Mouse (Mus musculus): ENCODE measurements around the gene Gpr119. TPM values are rescaled to one million over a fixed set of nuclear protein-coding genes. Genes with fewer than 3 reads are reported as not detected.

Gene Gpr119
- not detected in 2 replicates for polyA plus RNA-seq (2016; fragmentation: Nextera tagmentation; extraction: Ambion mirVana)

DNA sequence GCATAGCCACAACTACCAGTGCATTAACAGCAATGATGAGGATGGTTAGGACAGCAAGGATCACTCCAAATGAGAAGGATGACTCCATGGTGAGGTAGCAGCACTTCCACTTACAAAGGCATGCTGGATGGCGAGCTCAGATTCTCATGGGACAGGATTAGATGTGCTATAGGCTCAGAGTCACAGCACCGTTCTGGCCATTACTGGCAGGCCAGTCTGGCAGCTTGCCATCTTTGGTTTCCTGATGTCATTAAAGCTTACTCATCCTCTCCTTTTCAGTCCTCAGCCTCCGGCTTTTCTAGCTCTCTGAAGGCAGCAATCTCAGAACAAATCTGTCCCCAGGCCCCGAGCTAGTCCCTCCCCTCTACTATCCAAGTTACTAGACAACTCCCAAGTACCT lies at the start of gene Gpr119:
Gene Gpr119 (minus strand): TSS at position 308 of the 400 bp plus-strand sequence.
- Histone ChIP-seq H3K27me3 (no peaks in the 10 kb centered on the region), H3K27ac (replicated peaks) (no peak within 1 kb of the TSS), H3K9me3 (no peaks in the 10 kb centered on the region), H3K4me1 (no peaks in the 10 kb centered on the region), H3K36me3 (no peaks in the 10 kb centered on the region), H3K4me3 (no peak within 1 kb of the TSS), H3K4me2 (replicated peaks) (no peak within 1 kb of the TSS), H3K9ac (replicated peaks) (no peak within 1 kb of the TSS)
- no peak for ATAC-seq (ENCODE audit: low FRiP score, low read depth)
- WGBS, result 81% methylated on average over 4 of the region's 4 CpGs

DNA sequence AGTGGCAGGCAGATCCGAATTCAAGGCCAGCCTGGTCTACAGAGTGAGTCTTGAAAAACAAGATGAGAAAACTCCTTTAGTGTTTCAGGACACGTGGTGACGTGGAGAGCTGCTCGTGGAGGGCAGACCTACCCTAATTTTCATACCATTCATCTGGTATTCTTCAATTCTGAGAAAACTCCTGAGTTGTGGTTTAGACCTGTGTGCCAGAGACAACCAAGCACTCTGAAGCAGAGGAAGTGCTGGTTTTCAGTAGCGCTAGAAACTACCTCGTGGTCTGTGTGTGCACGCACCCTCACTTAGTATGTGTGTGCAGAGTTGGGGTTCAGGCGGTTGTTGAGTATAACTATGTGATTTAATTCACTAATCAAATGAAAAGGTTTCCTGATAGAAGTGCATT lies 38.6 kb upstream of the Gpr119 start:
- no peak overlapping the region for H3K9ac ChIP-seq (replicated peaks)
- no peak overlapping the region for H3K27ac ChIP-seq (replicated peaks)
- H3K9me3 ChIP-seq, result no peaks in the 10 kb centered on the region
- no peaks in the 10 kb centered on the region for H3K27me3 ChIP-seq
- no peak overlapping the region for H3K4me2 ChIP-seq (replicated peaks)
- H3K4me3 ChIP-seq, result no peak overlapping the region
- no peak for ATAC-seq (ENCODE audit: low FRiP score, low read depth)
- no peaks in the 10 kb centered on the region for H3K4me1 ChIP-seq
- 85% methylated on average over 8 of the region's 8 CpGs for WGBS
- H3K36me3 ChIP-seq, result peaks cover 9% of the 10 kb centered on the region

DNA sequence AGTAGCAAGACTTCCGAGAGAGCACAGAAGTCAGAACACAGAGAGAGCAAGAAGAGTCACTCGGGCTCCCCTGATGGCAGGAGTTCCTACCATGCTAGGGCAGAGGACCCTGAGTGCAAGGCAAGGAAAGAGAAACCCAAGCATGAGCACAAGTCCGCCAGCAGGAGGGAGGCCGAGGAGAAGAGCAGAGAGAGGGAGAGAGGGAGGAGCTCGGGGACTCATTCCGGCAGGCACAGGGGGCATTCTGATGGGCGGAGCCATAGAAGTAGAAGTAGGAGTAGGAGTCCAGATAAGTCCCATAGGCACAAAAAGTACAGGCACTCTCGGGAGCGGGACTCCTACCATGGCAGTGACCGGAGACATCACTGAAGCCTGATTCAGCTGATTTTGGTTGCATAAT lies 35.4 kb upstream of the Gpr119 start:
- no peak for ATAC-seq (ENCODE audit: low FRiP score, low read depth)
- Histone ChIP-seq H3K36me3 (peaks cover 9% of the 10 kb centered on the region), H3K4me2 (replicated peaks) (no peak overlapping the region)

DNA sequence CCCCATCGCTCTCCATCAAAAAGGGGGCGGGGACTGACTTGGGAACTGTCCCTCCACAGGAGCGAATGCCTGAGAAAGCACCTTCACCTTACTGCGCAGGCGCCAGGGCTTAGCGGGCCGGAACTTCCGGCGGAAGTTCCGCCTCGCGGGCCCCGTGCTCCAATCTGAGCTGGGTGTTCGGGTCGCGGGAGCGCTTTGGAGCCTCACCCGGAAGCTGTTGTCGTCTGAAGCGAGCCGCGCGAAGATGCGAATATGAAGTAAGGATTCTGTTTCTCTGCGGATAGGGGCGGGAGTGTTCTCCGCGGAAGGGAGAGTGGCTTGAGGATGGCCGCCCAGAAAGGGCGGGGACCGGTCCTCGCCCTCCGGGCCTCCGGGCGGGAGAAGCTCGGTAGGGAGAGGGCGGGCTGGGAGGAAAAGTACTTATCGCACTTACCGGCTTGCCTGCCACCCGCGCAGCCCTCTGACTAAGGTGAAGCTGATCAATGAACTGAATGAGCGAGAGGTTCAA lies 20.6 kb upstream of the Gpr119 start, which contains the start of gene Rbmx2:
Gene Rbmx2 (plus strand): TSS at position 141 of the 508 bp plus-strand sequence.
- H3K36me3 ChIP-seq, result peaks cover 4% of the 10 kb centered on the region; the same call in 1 of the 2 replicates
- H3K27me3 ChIP-seq, result no peaks in the 10 kb centered on the region
- ATAC-seq (ENCODE audit: low FRiP score, low read depth), result peak; percentile 96
- no peaks in the 10 kb centered on the region for H3K9me3 ChIP-seq
- peak within 1 kb of the TSS; percentile 59 for H3K9ac ChIP-seq (replicated peaks)
- H3K27ac ChIP-seq (replicated peaks), result no peak within 1 kb of the TSS
- WGBS, result 18% methylated on average over 40 of the region's 42 CpGs
- peaks cover 7% of the 10 kb centered on the region for H3K4me1 ChIP-seq
- peak within 1 kb of the TSS; percentile 55 for H3K4me2 ChIP-seq (replicated peaks)
- H3K4me3 ChIP-seq, result peak within 1 kb of the TSS; percentile 58

More for the DNA sequence above, 35.4 kb upstream of the Gpr119 start:
- no peaks in the 10 kb centered on the region for H3K4me1 ChIP-seq
- H3K9ac ChIP-seq (replicated peaks), result no peak overlapping the region
- no peak overlapping the region for H3K4me3 ChIP-seq
- WGBS, result 87% methylated on average over 10 of the region's 10 CpGs
- no peaks in the 10 kb centered on the region for H3K27me3 ChIP-seq
- no peaks in the 10 kb centered on the region for H3K9me3 ChIP-seq
- H3K27ac ChIP-seq (replicated peaks), result no peak overlapping the region

DNA sequence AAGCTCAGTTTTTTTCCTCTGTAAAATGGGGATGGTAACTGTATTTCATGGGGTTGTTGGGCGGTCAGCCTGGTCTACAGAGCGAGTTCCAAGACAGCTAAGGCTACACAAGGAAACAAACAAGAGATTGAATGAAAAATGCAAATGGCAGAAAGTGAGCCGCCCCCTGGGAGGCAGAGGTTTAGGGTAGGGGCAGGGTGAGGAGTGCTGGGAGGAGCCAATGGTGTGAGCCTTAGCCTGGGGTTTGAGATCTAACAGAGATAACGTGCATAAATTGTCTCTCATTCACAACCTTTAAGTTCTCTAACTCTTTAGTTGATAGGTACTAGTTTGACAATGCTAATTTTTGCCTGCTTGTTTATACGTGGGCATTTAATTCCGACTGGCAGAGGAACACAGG lies 20.2 kb upstream of the Gpr119 start:
- peak overlapping the region; percentile 58 for H3K4me3 ChIP-seq
- H3K27ac ChIP-seq (replicated peaks), result no peak overlapping the region
- H3K9ac ChIP-seq (replicated peaks), result 0 out of 2 replicates have a peak overlapping the region, but pooled peaks have one; percentile 34
- WGBS, result 18% methylated on average over 6 of the region's 6 CpGs
- peaks cover 4% of the 10 kb centered on the region; the same call in 1 of the 2 replicates for H3K36me3 ChIP-seq
- H3K4me2 ChIP-seq (replicated peaks), result peak overlapping the region; percentile 43
- H3K9me3 ChIP-seq, result no peaks in the 10 kb centered on the region
- peaks cover 7% of the 10 kb centered on the region for H3K4me1 ChIP-seq
- H3K27me3 ChIP-seq, result no peaks in the 10 kb centered on the region
- peak; percentile 92 for ATAC-seq (ENCODE audit: low FRiP score, low read depth)

DNA sequence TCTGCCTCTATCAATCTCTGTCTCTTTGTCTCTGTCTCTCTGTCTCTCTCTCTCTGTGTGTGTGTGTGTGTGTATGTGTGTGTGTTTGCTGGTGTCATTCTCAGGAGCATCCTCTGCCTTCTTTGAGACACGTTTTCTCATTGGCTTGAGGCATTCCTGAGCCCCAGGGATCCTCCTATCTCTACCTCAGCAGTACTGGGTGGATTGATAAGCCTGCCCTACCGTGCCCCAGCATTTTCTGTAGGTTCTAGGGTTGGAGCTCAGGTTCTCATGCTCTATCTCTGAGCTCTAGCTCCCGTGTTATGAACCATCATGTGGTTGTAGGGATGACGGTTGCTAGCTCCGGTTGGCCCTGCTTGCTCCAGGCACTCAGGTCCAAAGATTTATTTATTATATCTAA lies 9.6 kb upstream of the Gpr119 start:
- H3K4me3 ChIP-seq, result no peak overlapping the region
- 71% methylated on average over 5 of the region's 5 CpGs for WGBS
- no peaks in the 10 kb centered on the region for H3K4me1 ChIP-seq
- H3K4me2 ChIP-seq (replicated peaks), result no peak overlapping the region
- no peak overlapping the region for H3K27ac ChIP-seq (replicated peaks)
- no peaks in the 10 kb centered on the region for H3K27me3 ChIP-seq
- no peak for ATAC-seq (ENCODE audit: low FRiP score, low read depth)
- H3K9me3 ChIP-seq, result no peaks in the 10 kb centered on the region
- H3K9ac ChIP-seq (replicated peaks), result no peak overlapping the region
- H3K36me3 ChIP-seq, result no peaks in the 10 kb centered on the region

DNA sequence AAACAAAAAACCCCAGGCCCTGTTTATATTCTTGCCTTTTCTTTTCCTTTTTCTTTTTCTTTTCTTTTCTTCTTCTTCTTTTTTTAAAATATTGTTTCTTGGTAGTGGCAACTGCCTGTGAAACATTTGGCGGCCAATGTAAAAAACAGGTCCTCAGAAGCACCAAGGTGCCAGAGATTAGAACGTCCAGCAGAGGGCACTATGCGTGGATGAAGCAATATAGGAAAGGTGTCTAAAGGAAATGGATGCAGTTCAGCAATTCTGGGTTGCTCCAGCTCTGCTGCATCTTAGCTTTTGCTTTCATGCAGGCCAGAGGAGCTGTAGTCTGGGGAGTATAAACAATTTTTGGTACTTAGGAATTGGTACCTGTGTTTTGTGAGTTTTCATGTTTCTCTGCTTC lies 9.2 kb upstream of the Gpr119 start:
- no peak overlapping the region for H3K27ac ChIP-seq (replicated peaks)
- no peaks in the 10 kb centered on the region for H3K9me3 ChIP-seq
- H3K4me2 ChIP-seq (replicated peaks), result no peak overlapping the region
- H3K9ac ChIP-seq (replicated peaks), result no peak overlapping the region
- 23% methylated on average over 3 of the region's 3 CpGs for WGBS
- no peaks in the 10 kb centered on the region for H3K27me3 ChIP-seq
- ATAC-seq (ENCODE audit: low FRiP score, low read depth), result no peak
- H3K36me3 ChIP-seq, result no peaks in the 10 kb centered on the region
- H3K4me3 ChIP-seq, result no peak overlapping the region
- H3K4me1 ChIP-seq, result no peaks in the 10 kb centered on the region

DNA sequence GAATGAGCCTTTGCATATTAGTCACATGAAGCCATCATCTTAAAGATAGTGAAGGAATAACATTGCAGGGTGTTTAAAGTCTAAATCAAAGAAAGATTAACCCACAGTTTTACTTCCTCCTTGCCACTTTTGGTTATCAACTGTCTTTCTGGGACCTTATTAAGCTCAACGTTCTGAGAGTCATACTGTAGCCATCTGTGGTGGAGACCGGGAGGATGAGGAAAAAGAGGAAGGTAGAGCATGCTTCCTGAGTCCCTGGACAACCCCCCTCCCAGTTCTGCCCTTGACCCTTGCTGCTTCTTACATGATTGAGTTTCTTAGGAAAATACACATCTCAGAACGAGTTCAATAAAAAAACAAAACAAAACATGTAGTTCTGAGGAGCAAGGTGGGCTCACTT lies 2.6 kb downstream of the Gpr119 start:
- Histone ChIP-seq H3K4me1 (no peaks in the 10 kb centered on the region), H3K9ac (replicated peaks) (no peak overlapping the region), H3K9me3 (no peaks in the 10 kb centered on the region), H3K27me3 (no peaks in the 10 kb centered on the region), H3K27ac (replicated peaks) (no peak overlapping the region), H3K36me3 (no peaks in the 10 kb centered on the region), H3K4me2 (replicated peaks) (no peak overlapping the region), H3K4me3 (no peak overlapping the region)
- no peak for ATAC-seq (ENCODE audit: low FRiP score, low read depth)
- WGBS, result 80% methylated on average over 3 of the region's 3 CpGs

DNA sequence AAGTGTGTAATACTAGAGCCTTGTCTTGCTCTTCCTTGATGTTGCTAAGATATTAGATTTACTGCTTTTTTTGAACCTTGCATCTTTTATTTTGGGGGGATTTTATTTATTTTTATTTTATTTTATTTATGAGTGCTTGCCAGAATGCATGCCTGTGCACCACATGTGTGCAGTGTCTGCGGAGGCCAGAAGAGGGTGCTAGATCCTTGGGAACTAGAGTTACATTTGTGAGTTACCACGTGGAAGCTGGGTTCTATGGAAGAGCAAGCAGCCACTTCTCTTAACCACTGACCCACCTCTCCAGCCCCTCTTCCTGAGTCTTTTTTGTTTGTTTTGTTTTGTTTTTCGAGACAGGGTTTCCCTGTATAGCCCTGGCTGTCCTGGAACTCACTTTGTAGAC lies 4.7 kb downstream of the Gpr119 start:
- WGBS, result 69% methylated on average over 3 of the region's 3 CpGs
- H3K36me3 ChIP-seq, result no peaks in the 10 kb centered on the region

DNA sequence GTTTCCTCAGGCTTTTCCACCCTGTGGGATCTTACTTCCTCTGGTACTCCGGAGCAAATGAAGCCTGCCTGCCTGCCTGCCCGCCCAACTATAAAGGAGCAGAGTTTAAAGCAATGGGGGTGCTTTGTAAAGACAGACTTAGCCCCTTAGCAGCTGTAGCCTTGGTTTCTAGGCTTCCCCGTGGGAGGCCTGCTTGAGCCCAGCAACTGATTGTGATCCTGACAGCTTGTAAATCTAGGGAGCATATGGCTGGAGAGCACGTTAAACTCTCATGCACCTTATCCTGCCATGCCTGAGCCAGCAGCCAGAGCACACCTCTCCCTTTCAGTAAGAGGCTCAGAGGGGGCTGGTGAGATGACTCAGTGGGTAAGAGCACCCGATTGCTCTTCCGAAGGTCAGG lies 7.5 kb downstream of the Gpr119 start:
- H3K36me3 ChIP-seq, result no peaks in the 10 kb centered on the region
- ATAC-seq (ENCODE audit: low FRiP score, low read depth), result no peak
- H3K4me2 ChIP-seq (replicated peaks), result no peak overlapping the region
- H3K27ac ChIP-seq (replicated peaks), result no peak overlapping the region
- no peaks in the 10 kb centered on the region for H3K27me3 ChIP-seq
- no peaks in the 10 kb centered on the region for H3K4me1 ChIP-seq
- 29% methylated on average over 6 of the region's 6 CpGs for WGBS
- H3K9ac ChIP-seq (replicated peaks), result no peak overlapping the region
- no peaks in the 10 kb centered on the region for H3K9me3 ChIP-seq
- no peak overlapping the region for H3K4me3 ChIP-seq

More for the DNA sequence above, 4.7 kb downstream of the Gpr119 start:
- no peak overlapping the region for H3K4me3 ChIP-seq
- H3K9ac ChIP-seq (replicated peaks), result no peak overlapping the region
- no peak overlapping the region for H3K4me2 ChIP-seq (replicated peaks)
- no peaks in the 10 kb centered on the region for H3K9me3 ChIP-seq
- H3K27me3 ChIP-seq, result no peaks in the 10 kb centered on the region
- no peaks in the 10 kb centered on the region for H3K4me1 ChIP-seq
- no peak overlapping the region for H3K27ac ChIP-seq (replicated peaks)
- ATAC-seq (ENCODE audit: low FRiP score, low read depth), result no peak

DNA sequence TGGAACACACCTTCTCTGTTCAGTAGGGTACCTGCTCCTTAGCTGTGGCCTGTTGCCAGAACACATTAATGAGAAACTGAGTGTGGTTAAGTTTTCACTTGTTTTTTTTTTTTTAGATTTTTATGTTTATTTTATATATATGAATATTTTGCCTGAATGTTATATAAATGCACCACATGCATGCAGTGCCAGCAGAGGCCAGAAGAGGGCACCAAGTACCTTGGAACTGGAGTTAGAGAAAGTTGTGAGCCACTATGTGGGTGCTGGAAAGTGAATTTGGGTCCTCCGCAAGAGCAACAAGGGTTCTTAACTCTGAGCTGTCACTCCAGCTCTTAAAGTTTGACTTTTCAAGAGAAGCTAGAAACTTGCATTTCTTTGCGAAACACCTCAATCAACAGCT lies 30.2 kb downstream of the Gpr119 start:
- no peak overlapping the region for H3K4me3 ChIP-seq
- no peak for ATAC-seq (ENCODE audit: low FRiP score, low read depth)
- H3K4me2 ChIP-seq (replicated peaks), result no peak overlapping the region
- no peaks in the 10 kb centered on the region for H3K9me3 ChIP-seq
- H3K9ac ChIP-seq (replicated peaks), result no peak overlapping the region
- 91% methylated on average over 2 of the region's 2 CpGs for WGBS
- H3K36me3 ChIP-seq, result no peaks in the 10 kb centered on the region
- H3K27ac ChIP-seq (replicated peaks), result no peak overlapping the region
- no peaks in the 10 kb centered on the region for H3K4me1 ChIP-seq
- no peaks in the 10 kb centered on the region for H3K27me3 ChIP-seq

DNA sequence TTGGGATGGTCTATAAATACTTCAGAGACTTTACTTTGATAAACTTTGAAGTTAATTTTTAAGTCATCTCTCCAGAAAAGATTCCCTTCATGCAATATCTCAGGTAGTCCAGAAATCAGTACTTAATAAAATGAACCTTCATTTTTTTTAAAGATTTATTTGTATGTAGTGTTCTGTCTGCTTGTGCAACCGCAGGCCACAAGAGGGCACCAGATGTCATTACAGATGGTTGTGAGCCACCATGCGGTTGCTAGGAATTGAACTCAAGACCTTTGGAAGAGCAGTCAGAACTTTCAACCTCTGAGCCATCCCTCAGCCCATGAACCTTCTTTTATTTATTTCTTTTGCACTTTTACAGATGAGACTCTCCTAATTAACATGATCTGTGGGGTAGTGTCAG lies 37.2 kb downstream of the Gpr119 start:
- no peaks in the 10 kb centered on the region for H3K4me1 ChIP-seq
- no peaks in the 10 kb centered on the region for H3K9me3 ChIP-seq
- H3K4me3 ChIP-seq, result no peak overlapping the region
- no peak overlapping the region for H3K4me2 ChIP-seq (replicated peaks)
- no peaks in the 10 kb centered on the region for H3K27me3 ChIP-seq
- H3K9ac ChIP-seq (replicated peaks), result no peak overlapping the region
- no peak overlapping the region for H3K27ac ChIP-seq (replicated peaks)
- no peak for ATAC-seq (ENCODE audit: low FRiP score, low read depth)
- WGBS, result 65% methylated on average over 2 of the region's 2 CpGs
- 0 out of 2 replicates have a peak, but pooled peaks cover 4% of the 10 kb centered on the region for H3K36me3 ChIP-seq

DNA sequence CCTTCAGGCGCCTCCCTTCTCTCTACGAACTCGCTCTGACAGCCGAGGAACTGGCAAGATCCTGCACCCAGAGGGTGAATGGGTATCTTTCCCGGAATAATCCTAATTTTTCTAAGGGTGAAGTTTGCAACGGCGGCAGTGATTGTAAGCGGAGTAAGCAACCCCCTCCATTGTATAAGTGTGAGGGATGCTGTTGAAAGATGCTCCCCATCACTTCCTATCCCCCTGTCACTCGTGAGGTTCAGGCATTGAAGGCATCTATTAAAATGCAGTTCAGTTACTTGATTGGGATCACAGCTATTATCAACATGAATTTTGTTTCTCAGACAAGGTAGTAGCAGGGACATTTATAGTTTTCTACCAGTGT lies 50.2 kb downstream of the Gpr119 start:
- H3K4me2 ChIP-seq (replicated peaks), result peak overlapping the region; percentile 54
- H3K4me1 ChIP-seq, result no peaks in the 10 kb centered on the region
- no peak for ATAC-seq (ENCODE audit: low FRiP score, low read depth)
- H3K9ac ChIP-seq (replicated peaks), result peak overlapping the region; percentile 59
- peak overlapping the region; percentile 83 for H3K27ac ChIP-seq (replicated peaks)
- peak overlapping the region; percentile 57 for H3K4me3 ChIP-seq
- H3K9me3 ChIP-seq, result no peaks in the 10 kb centered on the region
- no peaks in the 10 kb centered on the region for H3K36me3 ChIP-seq
- WGBS, result 35% methylated on average over 9 of the region's 9 CpGs
- no peaks in the 10 kb centered on the region for H3K27me3 ChIP-seq
